Mouse (Mus musculus): ENCODE measurements around the gene Sh3rf1. TPM values are rescaled to one million over a fixed set of nuclear protein-coding genes. Genes with fewer than 3 reads are reported as not detected.

Gene Sh3rf1
- polyA plus RNA-seq (2015; fragmentation: Nextera tagmentation; extraction: Ambion mirVana) = 19.0 and 20.8 TPM in 2 replicates

DNA sequence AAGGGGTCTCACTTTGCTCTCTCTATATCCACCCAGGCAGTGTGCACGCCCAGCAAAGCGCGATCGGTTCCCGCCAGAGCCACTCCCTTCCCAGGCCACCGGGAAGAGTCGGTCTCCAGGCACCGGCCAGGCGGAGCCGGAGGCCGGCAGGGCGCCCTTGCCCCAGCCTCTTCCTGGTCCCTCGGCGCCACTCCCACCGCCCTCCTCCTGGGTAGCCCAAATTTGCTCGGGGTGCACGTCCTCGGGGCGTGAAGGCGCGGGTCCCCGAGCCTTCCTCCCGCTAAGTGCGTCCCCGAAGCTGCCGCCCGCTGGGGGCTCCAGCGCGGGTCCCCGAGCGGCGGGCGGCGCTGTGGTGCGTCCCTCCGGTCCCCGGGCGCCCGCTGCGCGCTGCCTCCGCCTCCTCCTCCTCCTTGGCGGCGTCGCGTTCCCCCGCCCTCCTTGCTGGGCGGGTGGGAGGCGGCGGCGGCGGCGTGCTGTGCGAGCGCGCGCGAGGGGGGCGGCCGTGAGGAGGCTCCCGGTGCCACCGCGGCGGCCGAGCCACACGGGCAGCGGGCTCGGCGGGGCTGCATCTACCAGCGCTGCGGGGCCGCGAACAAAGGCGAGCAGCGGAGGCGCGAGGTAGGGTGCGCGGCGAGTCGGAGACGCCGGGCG lies at the start of gene Sh3rf1:
TSS of gene Sh3rf1 (plus strand) at position 144 of the 651 bp plus-strand sequence.
- H3K4me1 ChIP-seq = peaks cover 37% of the 10 kb centered on the region
- H3K9ac ChIP-seq (replicated peaks) = peak within 1 kb of the TSS; percentile 66
- no peaks in the 10 kb centered on the region for H3K36me3 ChIP-seq
- ATAC-seq (ENCODE audit: low FRiP score) = peak; percentile 92
- WGBS = under 1% methylated on average over 71 of the region's 84 CpGs
- peak within 1 kb of the TSS; percentile 62 for H3K4me3 ChIP-seq (replicated peaks)
- no peaks in the 10 kb centered on the region for H3K9me3 ChIP-seq (replicated peaks)
- peak within 1 kb of the TSS; percentile 83 for H3K27ac ChIP-seq (replicated peaks)
- no peaks in the 10 kb centered on the region for H3K27me3 ChIP-seq (replicated peaks)
- H3K4me2 ChIP-seq = peak within 1 kb of the TSS; percentile 85

DNA sequence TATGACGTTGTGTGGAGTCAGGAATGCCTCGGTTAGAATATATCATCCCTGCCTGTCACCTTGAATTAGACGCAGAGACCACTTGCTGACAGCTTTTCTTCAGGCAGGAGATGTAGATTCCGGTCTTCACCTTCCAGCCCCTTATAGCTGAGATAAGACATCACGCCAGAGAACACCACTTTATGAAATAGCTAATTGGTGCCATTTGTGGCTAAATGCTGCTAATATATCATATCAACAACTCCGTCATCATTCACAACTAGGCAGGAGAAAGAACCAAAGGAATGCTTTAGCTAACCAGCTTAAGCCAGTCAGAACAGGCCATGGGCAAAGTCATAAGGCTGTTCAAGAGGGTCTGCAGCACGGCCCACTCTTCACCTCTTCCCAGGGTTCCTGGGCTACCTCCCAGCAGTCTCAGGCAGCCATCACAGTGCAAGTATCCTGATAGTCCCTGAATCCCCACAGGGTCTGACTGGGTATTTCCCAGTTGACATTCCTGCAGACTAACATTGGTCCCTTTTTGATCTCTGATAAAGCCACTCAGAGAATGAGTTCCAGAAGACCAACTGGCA lies 49.7 kb upstream of the Sh3rf1 start:
- H3K27ac ChIP-seq (replicated peaks) = no peak overlapping the region
- 68% methylated on average over 7 of the region's 7 CpGs for WGBS

DNA sequence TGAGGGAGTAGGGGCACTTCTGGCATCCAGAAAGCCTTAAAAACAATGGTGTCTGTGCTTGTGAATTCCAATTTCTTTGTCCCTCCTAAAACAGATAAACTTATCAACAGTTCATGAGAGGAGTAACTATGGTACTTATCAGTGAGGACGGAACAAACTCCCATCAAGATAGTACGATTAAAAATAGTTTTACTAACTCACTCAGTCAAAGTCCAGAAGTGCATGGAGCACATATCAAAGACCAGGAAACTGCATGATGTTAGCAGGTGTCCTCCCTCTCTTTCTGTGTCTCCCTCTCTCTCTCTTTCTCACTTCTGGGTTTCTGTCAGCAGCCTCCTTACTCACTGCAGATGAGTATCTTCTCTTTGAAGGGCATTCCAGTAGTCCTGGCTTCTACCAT lies 47.8 kb upstream of the Sh3rf1 start:
- WGBS = 97% methylated on average over 2 of the region's 2 CpGs
- ATAC-seq (ENCODE audit: low FRiP score) = no peak

More for the DNA sequence above, 49.7 kb upstream of the Sh3rf1 start:
- Histone ChIP-seq H3K4me3 (replicated peaks) (no peak overlapping the region), H3K36me3 (no peaks in the 10 kb centered on the region), H3K9ac (replicated peaks) (no peak overlapping the region), H3K9me3 (replicated peaks) (no peaks in the 10 kb centered on the region), H3K4me2 (no peak overlapping the region), H3K27me3 (replicated peaks) (no peaks in the 10 kb centered on the region), H3K4me1 (peaks cover 11% of the 10 kb centered on the region; the same call in 1 of the 2 replicates)
- no peak; the same call in 1 of the 2 replicates for ATAC-seq (ENCODE audit: low FRiP score)

DNA sequence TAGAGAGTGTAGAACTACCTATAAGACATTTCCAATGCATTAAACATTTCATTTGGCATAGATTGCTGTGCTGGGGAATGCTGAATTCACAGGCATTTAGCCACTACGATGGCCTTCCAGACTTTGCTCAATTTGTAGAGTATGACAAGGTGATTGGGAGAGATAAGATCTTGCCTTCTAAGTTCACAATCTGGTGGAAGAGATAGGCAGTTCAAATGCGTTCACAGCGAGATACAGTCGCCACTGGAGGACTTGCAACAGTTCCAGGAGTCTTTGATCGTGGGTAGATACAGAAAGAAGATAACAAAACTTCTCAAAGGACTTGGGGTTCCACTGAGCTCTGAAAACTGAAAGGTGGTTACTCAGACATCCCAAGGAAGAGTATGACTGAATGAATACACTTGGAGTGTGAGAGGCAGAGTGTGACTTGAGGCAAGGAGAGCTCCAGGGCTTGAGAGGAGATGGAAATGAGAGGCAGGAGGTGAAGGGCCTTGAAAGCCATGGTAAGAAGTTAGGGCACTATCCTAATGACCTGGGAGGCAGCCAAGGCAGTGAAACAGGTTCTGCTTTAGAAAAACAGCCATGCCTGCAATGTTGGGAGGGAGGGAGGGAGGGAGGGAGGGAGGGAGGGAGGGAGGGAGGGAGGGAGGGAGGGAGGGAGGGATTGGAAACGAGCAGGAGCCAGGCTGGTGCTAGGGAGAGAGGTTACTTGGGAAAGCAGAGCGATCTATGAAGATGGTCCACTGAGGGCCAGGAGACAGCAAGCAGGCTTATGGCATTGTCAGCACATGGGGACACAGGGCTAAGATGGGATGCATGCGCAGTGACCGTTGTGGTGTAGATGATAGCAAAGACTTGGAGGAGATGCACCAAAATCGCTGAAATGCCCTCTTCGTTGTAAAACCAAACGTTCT lies 45.7 kb upstream of the Sh3rf1 start:
- ATAC-seq (ENCODE audit: low FRiP score) = no peak
- Histone ChIP-seq H3K9ac (replicated peaks) (no peak overlapping the region), H3K4me1 (peaks cover 12% of the 10 kb centered on the region; the same call in 1 of the 2 replicates), H3K9me3 (replicated peaks) (no peaks in the 10 kb centered on the region), H3K27ac (replicated peaks) (no peak overlapping the region), H3K27me3 (replicated peaks) (no peaks in the 10 kb centered on the region), H3K4me3 (replicated peaks) (no peak overlapping the region), H3K4me2 (no peak overlapping the region), H3K36me3 (no peaks in the 10 kb centered on the region)
- 74% methylated on average over 12 of the region's 12 CpGs for WGBS

More for the DNA sequence above, 47.8 kb upstream of the Sh3rf1 start:
- Histone ChIP-seq H3K4me1 (peaks cover 12% of the 10 kb centered on the region; the same call in 1 of the 2 replicates), H3K9me3 (replicated peaks) (no peaks in the 10 kb centered on the region), H3K4me3 (replicated peaks) (no peak overlapping the region), H3K36me3 (no peaks in the 10 kb centered on the region), H3K27me3 (replicated peaks) (no peaks in the 10 kb centered on the region), H3K27ac (replicated peaks) (no peak overlapping the region), H3K9ac (replicated peaks) (no peak overlapping the region), H3K4me2 (no peak overlapping the region)

DNA sequence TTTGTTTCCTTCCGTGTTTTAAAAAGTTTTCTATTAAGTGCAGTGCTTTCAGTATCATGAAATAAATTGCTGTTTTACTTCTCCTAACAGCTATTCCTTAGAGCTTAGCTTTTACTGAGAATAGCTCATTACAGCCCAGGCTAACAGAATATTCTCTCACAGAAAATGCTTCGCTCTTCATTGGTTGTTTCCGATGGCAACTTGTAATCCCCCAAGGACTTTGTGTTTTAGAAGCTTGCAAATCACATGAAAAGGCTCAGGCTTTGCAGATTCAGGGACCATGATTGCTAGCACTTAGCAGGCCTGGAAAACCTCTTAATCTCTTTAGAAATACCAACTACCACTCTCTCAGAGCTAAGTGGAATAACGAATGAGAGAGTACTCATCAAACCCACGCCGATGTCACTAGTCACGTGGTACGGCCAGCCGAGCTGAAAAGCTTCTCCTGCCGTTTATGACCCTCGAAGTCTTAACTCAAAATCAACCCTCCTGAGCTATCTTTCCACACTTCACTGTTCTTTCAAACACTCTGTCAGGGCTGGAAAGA lies 45.0 kb upstream of the Sh3rf1 start:
- no peaks in the 10 kb centered on the region for H3K27me3 ChIP-seq (replicated peaks)
- WGBS = 32% methylated on average over 11 of the region's 11 CpGs
- H3K9ac ChIP-seq (replicated peaks) = no peak overlapping the region
- H3K27ac ChIP-seq (replicated peaks) = 0 out of 2 replicates have a peak overlapping the region, but pooled peaks have one; percentile 1
- H3K4me3 ChIP-seq (replicated peaks) = no peak overlapping the region
- H3K9me3 ChIP-seq (replicated peaks) = no peaks in the 10 kb centered on the region
- ATAC-seq (ENCODE audit: low FRiP score) = peak; percentile 55; the same call in 1 of the 2 replicates
- H3K4me2 ChIP-seq = peak overlapping the region; percentile 17; the same call in 1 of the 2 replicates
- no peaks in the 10 kb centered on the region for H3K36me3 ChIP-seq
- peaks cover 6% of the 10 kb centered on the region; the same call in 1 of the 2 replicates for H3K4me1 ChIP-seq

DNA sequence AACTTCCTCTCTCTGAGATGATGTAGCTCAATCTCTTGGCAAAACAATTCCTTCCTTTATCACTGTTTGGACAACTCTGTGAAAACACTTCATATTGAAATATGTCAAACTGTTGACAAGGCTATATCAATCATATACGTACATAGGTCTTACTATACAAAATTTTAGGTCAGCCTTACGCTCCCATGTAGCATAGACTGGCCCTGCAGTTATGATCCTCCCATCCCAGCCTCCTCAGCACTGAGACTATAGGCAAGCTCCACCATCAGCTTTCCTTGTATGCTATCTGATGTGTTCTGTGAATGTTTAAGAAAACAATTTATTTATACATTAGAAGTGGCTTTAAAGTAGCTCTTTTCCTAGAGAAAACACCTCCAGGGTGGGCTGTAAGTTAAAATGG lies 42.1 kb upstream of the Sh3rf1 start:
- H3K9ac ChIP-seq (replicated peaks) = no peak overlapping the region
- peaks cover 4% of the 10 kb centered on the region; the same call in 1 of the 2 replicates for H3K4me1 ChIP-seq
- H3K27ac ChIP-seq (replicated peaks) = no peak overlapping the region
- WGBS = 81% methylated on average over 2 of the region's 2 CpGs
- H3K27me3 ChIP-seq (replicated peaks) = no peaks in the 10 kb centered on the region
- no peaks in the 10 kb centered on the region for H3K36me3 ChIP-seq
- no peak overlapping the region for H3K4me3 ChIP-seq (replicated peaks)
- ATAC-seq (ENCODE audit: low FRiP score) = no peak
- no peak overlapping the region for H3K4me2 ChIP-seq
- no peaks in the 10 kb centered on the region for H3K9me3 ChIP-seq (replicated peaks)

DNA sequence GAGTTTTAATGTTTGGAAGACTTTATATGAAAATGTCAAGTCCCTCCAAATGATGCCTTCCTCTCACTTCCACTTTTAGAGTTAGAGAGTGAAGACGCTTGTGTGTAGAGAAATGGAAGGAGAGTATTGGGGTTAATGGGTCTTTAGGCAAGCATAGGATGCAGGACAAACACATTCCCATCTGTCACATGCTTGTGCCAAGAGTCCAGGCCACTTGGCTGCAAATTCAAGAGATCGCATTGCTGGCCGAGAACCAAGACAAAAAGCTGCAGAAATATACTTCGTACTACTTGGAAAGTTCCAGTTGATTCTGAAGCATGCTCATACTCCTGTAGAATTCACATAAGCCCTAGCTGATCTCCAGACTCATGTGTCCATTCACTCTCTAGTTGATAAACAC lies 41.7 kb upstream of the Sh3rf1 start:
- no peak overlapping the region for H3K27ac ChIP-seq (replicated peaks)
- H3K36me3 ChIP-seq = no peaks in the 10 kb centered on the region
- 88% methylated on average over 4 of the region's 4 CpGs for WGBS
- H3K4me2 ChIP-seq = no peak overlapping the region
- ATAC-seq (ENCODE audit: low FRiP score) = no peak
- no peaks in the 10 kb centered on the region for H3K9me3 ChIP-seq (replicated peaks)
- no peak overlapping the region for H3K4me3 ChIP-seq (replicated peaks)
- no peaks in the 10 kb centered on the region for H3K27me3 ChIP-seq (replicated peaks)
- no peak overlapping the region for H3K9ac ChIP-seq (replicated peaks)
- H3K4me1 ChIP-seq = peaks cover 4% of the 10 kb centered on the region; the same call in 1 of the 2 replicates

DNA sequence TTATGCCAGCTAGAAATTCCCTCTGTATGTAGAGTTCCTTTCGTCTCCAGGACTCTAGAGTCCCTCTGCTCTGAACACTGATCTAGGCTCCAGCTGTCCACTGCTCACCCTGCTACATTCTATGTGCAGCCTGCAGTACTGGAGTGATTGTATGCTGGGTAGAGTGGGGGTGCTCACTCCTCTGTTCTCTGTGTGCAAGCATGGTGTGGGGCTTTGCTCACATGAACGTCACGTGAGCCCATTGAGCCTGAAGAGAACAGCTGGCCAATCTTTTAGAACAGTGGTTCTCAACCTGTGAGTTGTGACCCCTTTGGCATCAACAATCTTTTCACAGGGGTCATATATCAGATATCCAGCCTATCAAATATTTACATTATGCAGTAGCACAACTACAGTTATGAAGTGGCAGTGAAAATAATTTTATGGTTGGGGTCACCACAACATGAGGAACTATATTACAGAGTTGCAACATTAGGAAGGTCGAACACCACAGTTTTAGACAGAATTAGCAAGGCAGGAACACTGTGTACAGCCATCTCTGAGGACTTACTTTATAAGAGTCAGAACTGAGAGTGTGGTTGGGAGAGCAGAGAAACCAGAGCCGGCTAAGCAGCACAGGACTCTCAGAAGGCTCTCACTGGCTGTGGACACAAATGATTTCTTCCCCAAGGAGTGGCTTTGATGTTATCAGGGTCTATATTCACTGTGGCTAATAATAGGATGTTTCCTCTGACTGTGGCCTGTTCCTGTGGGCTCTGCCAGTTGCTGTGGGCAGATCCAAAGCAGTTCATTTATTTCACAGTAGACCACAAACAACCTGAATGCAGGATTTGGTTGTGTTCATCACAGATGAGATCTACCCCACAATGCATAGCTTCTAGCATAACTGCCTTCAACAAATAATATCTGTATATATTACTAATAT lies 38.1 kb upstream of the Sh3rf1 start:
- Histone ChIP-seq H3K4me2 (no peak overlapping the region), H3K4me3 (replicated peaks) (no peak overlapping the region), H3K9me3 (replicated peaks) (no peaks in the 10 kb centered on the region), H3K27me3 (replicated peaks) (no peaks in the 10 kb centered on the region), H3K4me1 (no peaks in the 10 kb centered on the region), H3K27ac (replicated peaks) (no peak overlapping the region), H3K36me3 (no peaks in the 10 kb centered on the region), H3K9ac (replicated peaks) (no peak overlapping the region)
- WGBS = 77% methylated on average over 5 of the region's 5 CpGs
- no peak for ATAC-seq (ENCODE audit: low FRiP score)

DNA sequence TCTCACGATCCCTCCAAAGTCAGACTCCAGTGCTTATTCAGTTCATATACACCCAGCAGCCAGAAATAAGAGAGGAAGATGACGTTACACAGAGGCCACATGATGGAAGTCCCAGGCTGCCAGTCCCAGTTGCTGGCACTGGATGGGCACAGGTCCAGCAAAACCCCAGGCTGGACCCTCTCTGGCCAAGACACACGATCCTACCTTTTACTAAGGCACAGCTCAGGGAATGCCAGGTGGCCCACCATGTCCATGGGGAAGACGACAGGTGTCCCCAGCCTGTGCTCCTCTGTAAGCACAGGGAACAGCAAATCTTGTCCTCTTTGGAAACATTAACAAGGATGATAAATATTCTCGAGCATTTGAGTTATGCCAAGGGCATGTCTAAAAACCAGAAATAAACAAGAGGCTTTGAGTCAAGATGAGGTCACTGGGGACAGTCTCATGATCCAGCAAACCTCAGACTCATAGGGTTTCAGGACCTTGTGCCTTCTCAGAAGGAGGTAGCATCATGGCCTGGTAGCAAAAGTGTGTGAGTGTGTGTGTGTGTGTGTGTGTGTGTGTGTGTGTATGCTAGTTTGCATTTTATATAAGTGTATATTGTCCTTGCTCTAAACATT lies 29.3 kb upstream of the Sh3rf1 start:
- Histone ChIP-seq H3K4me1 (no peaks in the 10 kb centered on the region), H3K27ac (replicated peaks) (no peak overlapping the region), H3K27me3 (replicated peaks) (no peaks in the 10 kb centered on the region), H3K9me3 (replicated peaks) (no peaks in the 10 kb centered on the region), H3K36me3 (no peaks in the 10 kb centered on the region), H3K9ac (replicated peaks) (no peak overlapping the region), H3K4me2 (no peak overlapping the region), H3K4me3 (replicated peaks) (no peak overlapping the region)
- WGBS = 89% methylated on average over 5 of the region's 5 CpGs
- ATAC-seq (ENCODE audit: low FRiP score) = no peak

DNA sequence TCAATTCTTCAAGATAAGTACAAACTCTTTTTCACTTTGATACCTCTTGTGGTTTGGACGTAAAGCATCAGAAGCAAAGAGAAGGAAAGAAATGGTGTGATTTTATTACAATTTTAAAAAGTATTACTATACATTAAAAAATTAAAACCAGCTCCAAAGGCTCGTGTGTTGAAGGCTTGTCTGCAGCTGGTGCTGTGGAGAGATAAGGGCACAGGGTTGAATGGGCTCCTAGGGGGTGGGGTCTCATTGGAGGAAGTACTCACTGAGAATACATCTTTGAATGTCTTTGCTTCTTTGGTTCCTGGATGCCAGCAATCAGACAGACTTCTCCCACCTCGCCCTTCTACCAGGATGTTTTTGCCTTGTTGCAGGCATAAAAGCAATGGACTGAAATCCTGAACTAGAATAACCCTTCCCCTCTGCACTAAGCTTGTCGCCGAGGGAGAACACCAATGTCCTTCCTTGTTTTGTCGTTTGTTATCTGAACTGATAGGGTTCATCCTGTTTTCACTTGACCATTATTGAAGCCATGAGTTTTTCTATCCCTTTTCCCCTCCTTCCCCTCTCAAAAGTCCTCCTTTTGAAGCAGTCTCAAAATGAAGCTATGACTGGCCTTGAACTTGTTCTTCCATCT lies 23.3 kb upstream of the Sh3rf1 start:
- no peak for ATAC-seq (ENCODE audit: low FRiP score)
- WGBS = 83% methylated on average over 6 of the region's 6 CpGs
- H3K36me3 ChIP-seq = no peaks in the 10 kb centered on the region
- H3K9ac ChIP-seq (replicated peaks) = no peak overlapping the region
- no peak overlapping the region for H3K4me3 ChIP-seq (replicated peaks)
- H3K4me1 ChIP-seq = no peaks in the 10 kb centered on the region
- H3K27me3 ChIP-seq (replicated peaks) = no peaks in the 10 kb centered on the region
- no peaks in the 10 kb centered on the region for H3K9me3 ChIP-seq (replicated peaks)
- H3K27ac ChIP-seq (replicated peaks) = no peak overlapping the region
- H3K4me2 ChIP-seq = no peak overlapping the region
